Mouse (Mus musculus) forebrain, embryonic 12.5 days (tissue): ENCODE measurements at regions not wholly inside any gene's neighbourhood (a gene's known extent, or its start where the extent isn't known, plus 50 kb on each side); places are given as distances from the start of the nearest gene placed in this dataset.

Source experiments
- ATAC-seq: fragments of 200-750 bp; cut with Nextera tagmentation; 2 replicates; pipeline ENCODE4 v1.8.0; 2017; ENCODE audit warnings: moderate TSS enrichment; ENCODE audit not compliant: low FRiP score
- H3K27ac ChIP-seq: fragments of 300-500 bp; sonication (generic); 2 replicates; pipeline ENCODE4 v1.5.1; 2016; ENCODE audit warnings: mild to moderate bottlenecking
- H3K27me3 ChIP-seq: fragments of 300-500 bp; sonication (generic); 2 replicates; pipeline ENCODE4 v1.6.1; 2016; ENCODE audit warnings: mild to moderate bottlenecking
- H3K36me3 ChIP-seq: fragments of 300-500 bp; sonication (generic); replicated peaks from 2 replicates; pipeline ENCODE4 v1.6.1; 2016; ENCODE audit warnings: mild to moderate bottlenecking
- H3K4me1 ChIP-seq: fragments of 300-500 bp; sonication (generic); 2 replicates; pipeline ENCODE4 v1.6.1; 2016
- H3K4me2 ChIP-seq: fragments of 300-500 bp; sonication (generic); 2 replicates; pipeline ENCODE4 v1.6.1; 2016; ENCODE audit warnings: mild to moderate bottlenecking, moderate library complexity
- H3K4me3 ChIP-seq: fragments of 300-500 bp; sonication (generic); replicated peaks from 2 replicates; pipeline ENCODE4 v1.5.1; 2016; ENCODE audit warnings: mild to moderate bottlenecking
- H3K9ac ChIP-seq: fragments of 300-500 bp; sonication (generic); 2 replicates; pipeline ENCODE4 v1.6.1; 2016; ENCODE audit warnings: mild to moderate bottlenecking
- H3K9me3 ChIP-seq: fragments of 300-500 bp; sonication (generic); 2 replicates; pipeline ENCODE4 v1.6.1; 2016
- WGBS: fragments of 180-500 bp; shearing (Covaris S2); methylation state at CpG from one replicate; pipeline ENCODE4 v1.1.7; 2016; 5-methylcytosine and 5-hydroxymethylcytosine counted together

DNA sequence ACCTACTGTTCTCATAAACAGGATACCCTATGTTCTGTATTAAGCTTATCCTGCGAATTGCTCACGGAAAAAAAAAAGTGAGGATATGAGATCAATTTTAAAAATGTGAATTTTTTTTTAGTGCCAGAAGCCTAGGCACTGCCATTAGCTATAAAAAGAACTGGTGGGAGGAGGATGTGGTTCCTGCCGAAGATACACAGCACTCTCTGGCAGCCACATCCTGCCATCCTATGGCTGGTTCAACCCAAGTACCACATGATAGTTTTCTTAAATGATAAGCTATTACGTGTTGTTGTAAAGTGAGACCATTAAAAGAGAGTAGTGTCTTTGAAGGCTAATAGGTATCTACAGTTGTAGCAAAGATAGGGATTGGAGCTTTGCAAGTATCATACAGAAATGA, 58.2 kb upstream of the Ppp3ca start:
- no peaks in the 10 kb centered on the region for H3K27me3 ChIP-seq
- no peak overlapping the region for H3K9ac ChIP-seq
- no peak overlapping the region for H3K4me2 ChIP-seq
- no peak overlapping the region for H3K27ac ChIP-seq
- H3K4me3 ChIP-seq = no peak overlapping the region
- no peaks in the 10 kb centered on the region for H3K36me3 ChIP-seq
- ATAC-seq = no peak
- 89% methylated on average over 4 of the region's 4 CpGs for WGBS
- no peaks in the 10 kb centered on the region for H3K9me3 ChIP-seq
- H3K4me1 ChIP-seq = peaks cover 6% of the 10 kb centered on the region; the same call in 1 of the 2 replicates

DNA sequence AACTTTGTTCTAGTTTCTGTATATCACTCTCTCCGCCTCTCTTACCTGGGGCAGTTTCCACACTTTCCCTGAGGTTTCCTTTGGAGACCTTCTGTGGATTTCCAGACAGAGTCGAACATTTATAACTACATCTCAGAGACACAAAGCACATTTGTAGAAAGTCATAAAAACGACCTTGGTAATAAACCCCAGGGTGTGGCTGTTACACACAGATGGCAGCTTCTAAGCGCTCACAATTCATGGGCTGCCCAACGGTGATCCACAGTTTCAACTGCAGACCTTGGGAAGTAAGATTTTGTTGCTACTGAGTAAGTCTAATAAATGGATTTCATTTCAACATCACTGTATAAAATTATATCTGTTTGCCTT, 59.4 kb upstream of the Ppp3ca start:
- WGBS = 83% methylated on average over 5 of the region's 5 CpGs
- no peak overlapping the region for H3K4me2 ChIP-seq
- H3K36me3 ChIP-seq = no peaks in the 10 kb centered on the region
- peaks cover 6% of the 10 kb centered on the region; the same call in 1 of the 2 replicates for H3K4me1 ChIP-seq
- no peak overlapping the region for H3K27ac ChIP-seq
- H3K27me3 ChIP-seq = no peaks in the 10 kb centered on the region
- no peak for ATAC-seq
- H3K9ac ChIP-seq = no peak overlapping the region
- no peaks in the 10 kb centered on the region for H3K9me3 ChIP-seq
- no peak overlapping the region for H3K4me3 ChIP-seq

DNA sequence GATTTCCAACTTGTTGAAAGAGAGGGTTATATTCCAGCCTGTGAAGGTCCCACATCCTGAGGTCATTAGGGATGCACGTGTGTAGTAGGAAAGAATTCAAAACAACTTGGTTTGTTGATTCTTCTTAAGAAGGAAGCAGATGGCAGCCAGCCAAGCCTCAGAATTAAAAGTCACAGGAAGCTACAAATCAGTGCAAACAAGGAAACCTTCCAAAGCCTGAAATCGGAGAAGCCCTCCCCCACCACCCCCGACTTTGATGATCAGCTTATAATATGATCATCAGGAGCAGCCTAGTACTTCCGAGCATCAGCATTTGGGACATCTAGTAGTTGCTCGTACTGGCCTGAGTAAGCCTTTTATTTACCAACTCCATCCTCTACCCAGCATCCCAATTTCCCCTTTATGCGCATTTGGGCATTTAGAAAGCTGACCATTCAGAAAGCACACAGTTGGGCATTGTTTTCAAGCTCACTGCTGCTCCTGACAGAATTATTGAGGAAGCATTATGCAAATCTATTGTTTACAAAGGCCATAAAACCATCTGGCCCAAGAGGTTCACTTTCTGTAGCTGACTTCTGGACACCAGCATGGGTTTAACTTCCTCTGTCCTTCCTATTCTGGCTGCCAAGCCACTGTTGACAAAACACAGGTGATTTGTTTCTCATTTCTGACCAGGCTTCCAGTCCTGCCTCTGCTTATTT, 59.9 kb upstream of the Ppp3ca start:
- no peak overlapping the region for H3K4me3 ChIP-seq
- H3K27me3 ChIP-seq = no peaks in the 10 kb centered on the region
- no peak overlapping the region for H3K9ac ChIP-seq
- H3K36me3 ChIP-seq = no peaks in the 10 kb centered on the region
- H3K9me3 ChIP-seq = no peaks in the 10 kb centered on the region
- no peak overlapping the region for H3K4me2 ChIP-seq
- ATAC-seq = no peak
- no peak overlapping the region for H3K27ac ChIP-seq
- WGBS = 51% methylated on average over 6 of the region's 6 CpGs
- H3K4me1 ChIP-seq = peaks cover 6% of the 10 kb centered on the region; the same call in 1 of the 2 replicates

DNA sequence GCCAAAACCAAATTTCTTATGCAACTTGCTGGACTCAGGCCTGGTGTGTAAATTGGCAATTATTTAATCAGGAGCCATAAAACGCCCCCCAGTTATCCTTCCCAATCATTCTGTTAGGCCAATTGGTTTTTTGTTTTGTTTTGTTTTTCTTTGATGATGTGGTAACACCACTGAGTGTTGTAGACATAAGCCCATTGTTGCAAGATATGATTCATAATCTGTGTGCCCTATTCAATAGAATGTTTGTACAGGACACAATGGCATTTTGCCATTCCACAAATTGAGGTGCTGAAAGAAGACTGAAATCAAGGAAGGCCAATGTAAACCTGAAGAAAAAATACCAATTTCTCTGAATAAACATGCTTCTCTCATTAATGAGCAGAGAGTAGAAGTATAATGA, 68.2 kb upstream of the Ppp3ca start:
- no peak for ATAC-seq
- WGBS = 90% methylated on average over 1 of the region's 1 CpGs
- Histone ChIP-seq H3K9ac (no peak overlapping the region), H3K36me3 (no peaks in the 10 kb centered on the region), H3K4me1 (no peaks in the 10 kb centered on the region), H3K4me3 (no peak overlapping the region), H3K27ac (no peak overlapping the region), H3K9me3 (no peaks in the 10 kb centered on the region), H3K4me2 (no peak overlapping the region), H3K27me3 (no peaks in the 10 kb centered on the region)

DNA sequence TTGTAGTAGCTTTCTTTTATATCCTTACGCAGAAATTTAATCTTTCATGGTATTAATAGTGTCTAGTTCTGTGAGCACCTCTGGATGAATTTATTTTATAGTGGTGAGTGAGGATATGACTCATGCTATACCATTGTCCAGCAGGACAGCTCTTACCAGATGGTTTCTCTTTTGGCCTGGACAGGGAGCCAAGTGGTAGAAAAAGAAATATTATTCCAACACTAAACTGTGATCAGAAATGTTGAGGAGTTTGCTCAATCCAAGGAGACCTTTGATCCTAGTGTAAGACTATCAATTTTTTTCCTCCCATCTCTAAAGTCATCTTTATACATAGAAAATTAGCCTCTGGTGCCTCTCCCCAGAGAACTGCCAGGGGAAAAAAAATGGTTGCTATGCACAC, 86.0 kb upstream of the Ppp3ca start:
- no peak for ATAC-seq
- no peaks in the 10 kb centered on the region for H3K4me1 ChIP-seq
- H3K27ac ChIP-seq = no peak overlapping the region
- no peak overlapping the region for H3K4me2 ChIP-seq
- no peaks in the 10 kb centered on the region for H3K9me3 ChIP-seq
- no peak overlapping the region for H3K4me3 ChIP-seq
- no peak overlapping the region for H3K9ac ChIP-seq
- 94% methylated on average over 1 of the region's 1 CpGs for WGBS
- H3K36me3 ChIP-seq = no peaks in the 10 kb centered on the region
- H3K27me3 ChIP-seq = no peaks in the 10 kb centered on the region

- Histone ChIP-seq H3K9ac (no peak overlapping the region), H3K27ac (no peak overlapping the region), H3K4me1 (no peaks in the 10 kb centered on the region), H3K36me3 (no peaks in the 10 kb centered on the region), H3K4me2 (no peak overlapping the region), H3K27me3 (no peaks in the 10 kb centered on the region), H3K4me3 (no peak overlapping the region), H3K9me3 (no peaks in the 10 kb centered on the region)
- 70% methylated on average over 3 of the region's 3 CpGs for WGBS
- ATAC-seq = no peak
These were observed 91.9 kb upstream of the Ppp3ca start for GRCm38 (mm10) chr3:136578016-136578415.

GRCm38 (mm10) chr3:136570517-136570916, 99.4 kb upstream of the Ppp3ca start:
- no peak overlapping the region for H3K4me3 ChIP-seq
- no peak for ATAC-seq

DNA sequence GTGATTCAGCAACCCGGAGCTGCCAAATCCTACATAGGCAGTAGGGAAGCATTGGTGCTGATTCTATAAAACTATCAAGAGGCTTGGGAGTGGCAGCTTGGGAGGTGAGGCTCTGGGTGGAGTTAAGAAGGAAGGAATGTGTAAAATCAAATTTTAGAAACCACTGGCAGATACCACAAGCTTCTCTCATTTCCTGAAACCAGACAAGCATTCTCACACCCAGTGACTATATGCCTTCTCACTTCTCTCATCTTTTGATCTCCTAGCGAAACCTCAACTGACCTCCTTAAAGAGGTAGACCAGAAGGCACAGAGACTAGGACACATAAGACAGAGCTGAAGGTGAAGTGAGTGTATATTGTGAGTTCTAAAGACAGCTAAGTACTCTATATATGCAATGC, 113.4 kb upstream of the Ppp3ca start:
- Histone ChIP-seq H3K4me2 (no peak overlapping the region), H3K4me1 (no peaks in the 10 kb centered on the region), H3K4me3 (no peak overlapping the region), H3K36me3 (no peaks in the 10 kb centered on the region), H3K27me3 (no peaks in the 10 kb centered on the region), H3K27ac (no peak overlapping the region), H3K9me3 (no peaks in the 10 kb centered on the region), H3K9ac (no peak overlapping the region)
- 97% methylated on average over 2 of the region's 2 CpGs for WGBS
- ATAC-seq = no peak

More at GRCm38 (mm10) chr3:136570517-136570916, 99.4 kb upstream of the Ppp3ca start:
- Histone ChIP-seq H3K9me3 (no peaks in the 10 kb centered on the region), H3K9ac (no peak overlapping the region), H3K36me3 (no peaks in the 10 kb centered on the region), H3K4me1 (no peaks in the 10 kb centered on the region), H3K27ac (no peak overlapping the region), H3K27me3 (no peaks in the 10 kb centered on the region), H3K4me2 (no peak overlapping the region)
- WGBS = 66% methylated on average over 1 of the region's 1 CpGs

GRCm38 (mm10) chr3:136549471-136549870, 120.5 kb upstream of the Ppp3ca start:
- 69% methylated on average over 1 of the region's 1 CpGs for WGBS
- no peaks in the 10 kb centered on the region for H3K4me1 ChIP-seq
- no peak overlapping the region for H3K9ac ChIP-seq
- H3K36me3 ChIP-seq = no peaks in the 10 kb centered on the region
- ATAC-seq = no peak
- no peaks in the 10 kb centered on the region for H3K9me3 ChIP-seq
- H3K27ac ChIP-seq = no peak overlapping the region
- H3K4me2 ChIP-seq = no peak overlapping the region
- H3K4me3 ChIP-seq = no peak overlapping the region
- no peaks in the 10 kb centered on the region for H3K27me3 ChIP-seq

DNA sequence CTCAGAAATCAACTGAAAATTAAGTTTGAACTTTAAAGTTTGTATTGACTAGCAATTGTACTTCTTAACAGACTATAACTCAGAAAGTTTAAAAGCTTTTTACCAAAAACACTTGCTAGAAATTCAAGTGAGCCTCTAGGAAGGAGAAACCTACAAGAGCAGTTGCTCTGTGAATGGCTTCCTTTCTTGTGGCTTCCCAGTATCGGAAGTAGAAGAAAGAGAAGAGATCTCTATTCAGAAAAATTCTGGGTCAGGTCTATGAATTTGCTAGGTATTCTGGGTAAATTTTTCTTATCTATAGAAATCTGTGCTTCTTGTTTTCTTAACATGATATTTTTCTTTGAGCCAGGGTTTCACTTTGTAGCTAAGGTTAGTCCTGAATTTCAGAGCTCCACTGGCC, 138.3 kb upstream of the Ppp3ca start:
- WGBS = 93% methylated on average over 1 of the region's 1 CpGs
- H3K9me3 ChIP-seq = no peaks in the 10 kb centered on the region
- no peak overlapping the region for H3K4me2 ChIP-seq
- no peak overlapping the region for H3K9ac ChIP-seq
- no peaks in the 10 kb centered on the region for H3K4me1 ChIP-seq
- no peak for ATAC-seq
- H3K36me3 ChIP-seq = no peaks in the 10 kb centered on the region
- no peak overlapping the region for H3K4me3 ChIP-seq
- H3K27ac ChIP-seq = no peak overlapping the region
- H3K27me3 ChIP-seq = no peaks in the 10 kb centered on the region

GRCm38 (mm10) chr3:136508575-136508974, 161.3 kb upstream of the Ppp3ca start:
- ATAC-seq = no peak
- Histone ChIP-seq H3K27me3 (no peaks in the 10 kb centered on the region), H3K27ac (no peak overlapping the region), H3K4me2 (no peak overlapping the region), H3K4me3 (no peak overlapping the region), H3K36me3 (no peaks in the 10 kb centered on the region), H3K9ac (no peak overlapping the region), H3K9me3 (no peaks in the 10 kb centered on the region), H3K4me1 (no peaks in the 10 kb centered on the region)
- WGBS = 76% methylated on average over 2 of the region's 2 CpGs

DNA sequence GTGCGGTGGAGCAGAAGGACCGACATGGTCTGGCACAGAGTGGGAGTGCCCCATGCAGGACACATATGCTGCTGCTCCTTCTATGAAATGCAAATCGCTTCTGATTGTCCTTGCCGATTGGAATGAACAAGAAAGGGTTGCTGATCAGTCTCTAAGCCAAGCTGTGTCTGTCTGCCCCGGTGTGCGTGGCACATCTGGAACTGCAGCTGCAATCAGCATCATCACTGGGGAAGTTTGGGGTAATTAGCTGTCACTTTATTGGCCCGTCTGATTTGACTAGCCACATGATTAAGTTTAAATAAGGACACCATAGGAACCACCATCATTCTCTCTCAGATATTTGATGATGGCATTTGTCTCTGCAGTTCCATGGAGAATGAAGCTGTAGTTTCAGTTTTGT, 162.9 kb upstream of the Ppp3ca start:
- no peak overlapping the region for H3K9ac ChIP-seq
- ATAC-seq = no peak
- H3K27ac ChIP-seq = no peak overlapping the region
- H3K4me3 ChIP-seq = no peak overlapping the region
- H3K4me1 ChIP-seq = no peaks in the 10 kb centered on the region
- H3K27me3 ChIP-seq = no peaks in the 10 kb centered on the region
- H3K36me3 ChIP-seq = no peaks in the 10 kb centered on the region
- no peak overlapping the region for H3K4me2 ChIP-seq
- 81% methylated on average over 7 of the region's 7 CpGs for WGBS
- H3K9me3 ChIP-seq = no peaks in the 10 kb centered on the region

DNA sequence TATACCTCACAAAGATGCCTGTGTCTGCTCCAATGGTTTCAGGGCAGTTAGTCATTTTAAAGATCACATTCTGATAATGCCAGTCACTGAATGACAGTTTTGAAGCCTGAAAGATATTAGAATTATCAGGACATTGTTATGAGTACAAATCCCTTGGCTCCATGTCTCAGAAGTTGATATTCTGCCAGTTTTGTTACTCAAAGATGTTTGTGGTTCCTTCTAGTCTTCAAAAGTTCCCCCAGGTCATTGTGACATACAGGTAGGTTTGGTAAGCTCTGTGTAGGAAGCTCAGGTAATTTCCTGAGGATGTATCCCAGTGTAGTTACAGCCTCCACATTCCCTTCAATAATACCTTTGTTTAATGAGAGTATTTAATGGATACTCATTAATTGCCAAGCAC, 169.0 kb upstream of the Bank1 start:
- H3K36me3 ChIP-seq = no peaks in the 10 kb centered on the region
- no peaks in the 10 kb centered on the region for H3K9me3 ChIP-seq
- no peak overlapping the region for H3K27ac ChIP-seq
- no peak for ATAC-seq
- no peak overlapping the region for H3K9ac ChIP-seq
- no peaks in the 10 kb centered on the region for H3K4me1 ChIP-seq
- no peak overlapping the region for H3K4me2 ChIP-seq
- no peak overlapping the region for H3K4me3 ChIP-seq
- H3K27me3 ChIP-seq = no peaks in the 10 kb centered on the region
